Mouse (Mus musculus) stomach, embryonic 16.5 days (tissue): ENCODE results near the gene Tbc1d10c. TPM values are rescaled to one million over a fixed set of nuclear protein-coding genes. Genes with fewer than 3 reads are reported as not detected.
"Not testable (repeated sequence)": the region's sequence is repeated elsewhere in the genome, so short reads cannot be mapped to it uniquely, and the experiment has no call there.

ENCODE experiments used
- ATAC-seq: fragments of 200-750 bp; cut with Nextera tagmentation; 2 replicates; pipeline ENCODE4 v1.8.0; 2017; ENCODE audit warnings: moderate number of reproducible peaks, moderate TSS enrichment; ENCODE audit not compliant: insufficient read depth, low FRiP score
- H3K27ac ChIP-seq: fragments of 300-500 bp; sonication (generic); 2 replicates; pipeline ENCODE4 v1.5.1; 2014; ENCODE audit warnings: low read length
- H3K27me3 ChIP-seq: fragments of 300-500 bp; sonication (generic); 2 replicates; pipeline ENCODE4 v1.6.1; 2014; ENCODE audit warnings: low read length, control low read depth, mixed read lengths; ENCODE audit not compliant: control insufficient read depth, insufficient read depth
- H3K36me3 ChIP-seq: fragments of 300-500 bp; sonication (generic); 2 replicates; pipeline ENCODE4 v1.6.1; 2014; ENCODE audit warnings: low read length; ENCODE audit not compliant: control insufficient read depth, insufficient read depth
- H3K4me1 ChIP-seq: fragments of 300-500 bp; sonication (generic); 2 replicates; pipeline ENCODE4 v1.6.1; 2014; ENCODE audit warnings: low read length, control low read depth, mixed read lengths; ENCODE audit not compliant: control insufficient read depth, insufficient read depth
- H3K4me2 ChIP-seq: fragments of 300-500 bp; sonication (generic); 2 replicates; pipeline ENCODE4 v1.6.1; 2014; ENCODE audit warnings: low read depth, low read length, mixed read lengths
- H3K4me3 ChIP-seq: fragments of 300-500 bp; sonication (generic); replicated peaks from 2 replicates; pipeline ENCODE4 v1.5.1; 2014; ENCODE audit warnings: mild to moderate bottlenecking, low read length
- H3K9ac ChIP-seq: fragments of 300-500 bp; sonication (generic); 2 replicates; pipeline ENCODE4 v1.6.1; 2014; ENCODE audit warnings: low read length
- H3K9me3 ChIP-seq: fragments of 300-500 bp; sonication (generic); replicated peaks from 2 replicates; pipeline ENCODE4 v1.6.1; 2016; ENCODE audit warnings: low read length, control low read depth; ENCODE audit not compliant: control insufficient read depth
- WGBS: fragments of 180-500 bp; shearing (Covaris S2); extraction: QIAGEN DNeasy Blood & Tissue Kit; methylation state at CpG from one replicate; pipeline ENCODE4 v1.1.7; 2014; 5-methylcytosine and 5-hydroxymethylcytosine counted together
- microRNA-seq: library from miRNA; unstranded; fragments of <30 nt; microRNA quantifications from one replicate; pipeline ENCODE4, GENCODE M21; 2016
- polyA plus RNA-seq: library from polyadenylated mRNA; unstranded; fragments of >200 nt; fragmentation: Nextera tagmentation; extraction: Ambion mirVana; gene quantifications from 2 replicates; pipeline ENCODE4 v1.2.1, GENCODE M21; 2015

The Tbc1d10c gene
- polyA plus RNA-seq, 1 experiment from 2014 or later = 3.6 TPM

GRCm38 (mm10) chr19:4136463-4136862 lies 54.6 kb downstream of the Tbc1d10c start:
- no peaks in the 10 kb centered on the region for H3K4me1 ChIP-seq
- H3K27me3 ChIP-seq = no peaks in the 10 kb centered on the region
- no peak overlapping the region for H3K4me3 ChIP-seq
- H3K36me3 ChIP-seq = peaks cover 11% of the 10 kb centered on the region
- ATAC-seq = no peak
- no peaks in the 10 kb centered on the region for H3K9me3 ChIP-seq
- WGBS = 76% methylated on average over 5 of the region's 5 CpGs
- no peak overlapping the region for H3K4me2 ChIP-seq
- no peak overlapping the region for H3K27ac ChIP-seq
- H3K9ac ChIP-seq = no peak overlapping the region

DNA sequence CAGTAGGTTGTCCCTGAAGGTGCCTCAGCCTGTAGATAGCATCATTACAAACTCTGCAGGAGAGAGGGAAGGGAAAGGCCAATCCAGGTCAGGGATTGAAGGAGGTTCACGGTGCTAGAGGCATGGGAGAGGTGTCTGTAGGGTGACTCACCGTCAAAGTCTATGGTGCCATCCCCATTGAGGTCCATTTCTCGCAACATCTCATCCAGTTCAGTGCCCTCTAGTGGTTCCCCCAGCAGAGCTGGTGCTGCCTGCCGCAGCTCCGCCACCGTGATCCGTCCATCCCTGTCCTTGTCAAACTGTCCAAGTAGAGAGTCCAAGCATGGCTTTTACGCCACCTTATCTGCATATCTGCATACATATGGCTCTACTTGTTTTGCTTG lies 55.1 kb downstream of the Tbc1d10c start:
- H3K27me3 ChIP-seq, H3K4me2 ChIP-seq, ATAC-seq, H3K4me1 ChIP-seq, H3K27ac ChIP-seq, H3K9ac ChIP-seq, H3K4me3 ChIP-seq, H3K9me3 ChIP-seq: not testable (repeated sequence)
- H3K36me3 ChIP-seq = peaks cover 16% of the 10 kb centered on the region
- WGBS = 24% methylated on average over 8 of the region's 8 CpGs

DNA sequence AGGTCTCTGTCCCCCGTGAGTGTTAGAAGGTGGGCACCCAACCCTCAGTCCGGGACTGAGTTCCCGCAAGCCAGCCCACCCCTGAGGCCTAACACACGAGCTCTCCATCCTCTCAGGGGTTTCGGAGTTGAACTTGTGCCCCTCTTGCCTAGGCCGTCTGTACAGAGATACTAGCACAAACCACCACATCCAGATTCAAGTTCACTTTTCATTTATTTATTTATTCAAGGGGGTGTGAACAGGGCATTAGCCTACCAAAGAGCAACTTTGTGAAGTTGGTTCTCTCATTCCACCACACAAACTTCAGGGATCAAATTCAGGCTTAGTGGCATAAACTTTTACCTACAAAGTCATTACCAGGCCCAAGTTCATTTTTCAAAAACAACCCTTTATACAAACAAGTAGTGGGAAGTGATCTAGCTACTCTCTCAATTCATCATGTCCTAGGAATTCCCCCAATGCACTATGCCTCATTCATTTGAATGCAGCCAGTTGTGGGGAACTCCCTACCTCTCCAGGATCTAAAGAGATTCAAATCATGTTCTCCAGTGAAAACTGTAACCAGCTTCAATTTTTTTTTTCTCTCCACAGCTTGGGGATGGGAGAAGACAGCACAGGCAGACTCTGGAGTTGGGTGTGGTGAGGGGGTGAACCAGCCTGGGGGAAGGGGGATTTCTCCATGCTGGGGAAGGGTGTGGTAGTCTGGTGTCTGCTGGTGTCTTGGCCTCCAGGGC lies 55.7 kb downstream of the Tbc1d10c start:
- H3K9me3 ChIP-seq = not testable (repeated sequence)

GRCm38 (mm10) chr19:4134354-4134753 lies 56.7 kb downstream of the Tbc1d10c start:
- H3K4me3 ChIP-seq = no peak overlapping the region
- H3K27ac ChIP-seq = no peak overlapping the region
- H3K27me3 ChIP-seq = no peaks in the 10 kb centered on the region
- no peaks in the 10 kb centered on the region for H3K4me1 ChIP-seq
- H3K9me3 ChIP-seq = no peaks in the 10 kb centered on the region
- no peak overlapping the region for H3K9ac ChIP-seq
- H3K4me2 ChIP-seq = no peak overlapping the region
- peaks cover 23% of the 10 kb centered on the region for H3K36me3 ChIP-seq
- no peak for ATAC-seq
- 89% methylated on average over 4 of the region's 4 CpGs for WGBS

More for the DNA sequence above, 55.7 kb downstream of the Tbc1d10c start:
- H3K27me3 ChIP-seq, H3K4me1 ChIP-seq, H3K4me2 ChIP-seq, ATAC-seq, H3K4me3 ChIP-seq, H3K9ac ChIP-seq, H3K27ac ChIP-seq: not testable (repeated sequence)
- peaks cover 17% of the 10 kb centered on the region for H3K36me3 ChIP-seq
- WGBS = 76% methylated on average over 6 of the region's 6 CpGs

Small RNAs within 50 kb of the gene (microRNA-seq; reads per million reads assigned to microRNA genes)
- gene Gm26115 = not detected

Other genes starting within 250 kb of the Tbc1d10c start
- 0.39 and 0.92 TPM in 2 replicates for gene Aldh3b3, start 232.6 kb downstream of the Tbc1d10c start, polyA plus RNA-seq
- gene Aldh3b2, start 219.0 kb downstream of the Tbc1d10c start, polyA plus RNA-seq = 44.0 and 68.7 TPM in 2 replicates
- 7.8 and 10.2 TPM in 2 replicates for gene Acy3, start 204.7 kb downstream of the Tbc1d10c start, polyA plus RNA-seq
- 0.17 TPM in 1 of 2 replicates, not detected in the other for gene Tbx10, start 198.5 kb downstream of the Tbc1d10c start, polyA plus RNA-seq
- gene Nudt8, start 190.7 kb downstream of the Tbc1d10c start, polyA plus RNA-seq = 30.5 and 31.3 TPM in 2 replicates
- gene Gm49405, start 190.7 kb downstream of the Tbc1d10c start, polyA plus RNA-seq = 2.8 and 3.4 TPM in 2 replicates
- gene Doc2g, start 188.0 kb downstream of the Tbc1d10c start, polyA plus RNA-seq = 3.8 and 4.8 TPM in 2 replicates
- 222 and 223 TPM in 2 replicates for gene Ndufv1, start 178.5 kb downstream of the Tbc1d10c start, polyA plus RNA-seq
- 793 and 833 TPM in 2 replicates for gene Gstp1, start 153.3 kb downstream of the Tbc1d10c start, polyA plus RNA-seq
- gene Gstp2, start 145.3 kb downstream of the Tbc1d10c start, polyA plus RNA-seq = 24.2 and 28.7 TPM in 2 replicates
- 5.3 and 6.1 TPM in 2 replicates for gene Gstp3, start 131.7 kb downstream of the Tbc1d10c start, polyA plus RNA-seq
- 2.9 and 4.2 TPM in 2 replicates for gene Cabp2, start 109.7 kb downstream of the Tbc1d10c start, polyA plus RNA-seq
- gene Cdk2ap2, start 94.1 kb downstream of the Tbc1d10c start, polyA plus RNA-seq = 115 and 128 TPM in 2 replicates
- gene Pitpnm1, start 91.3 kb downstream of the Tbc1d10c start, polyA plus RNA-seq = 13.8 and 14.9 TPM in 2 replicates
- 86.9 and 90.8 TPM in 2 replicates for gene Aip, start 65.4 kb downstream of the Tbc1d10c start, polyA plus RNA-seq
- gene Gpr152, start 51.5 kb downstream of the Tbc1d10c start, polyA plus RNA-seq = not detected in 2 replicates
- 0.12 TPM in 1 of 2 replicates, not detected in the other for gene Cabp4, start 47.3 kb downstream of the Tbc1d10c start, polyA plus RNA-seq
- 176 and 182 TPM in 2 replicates for gene Coro1b, start 42.7 kb downstream of the Tbc1d10c start, polyA plus RNA-seq
- 5.8 and 6.2 TPM in 2 replicates for gene Ptprcap, start 37.7 kb downstream of the Tbc1d10c start, polyA plus RNA-seq
- gene Rps6kb2, start 27.9 kb downstream of the Tbc1d10c start, polyA plus RNA-seq = 50.2 and 60.4 TPM in 2 replicates
- gene Carns1, start 15.8 kb downstream of the Tbc1d10c start, polyA plus RNA-seq = 1.8 and 3.1 TPM in 2 replicates
- 727 and 779 TPM in 2 replicates for gene Ppp1ca, start 781 bp upstream of the Tbc1d10c start, polyA plus RNA-seq
- 26.2 and 26.7 TPM in 2 replicates for gene Rad9a, start 10.4 kb upstream of the Tbc1d10c start, polyA plus RNA-seq
- gene Clcf1, start 23.0 kb upstream of the Tbc1d10c start, polyA plus RNA-seq = 5.3 and 6.3 TPM in 2 replicates
- not detected in 2 replicates for gene AC109138.7, start 23.1 kb upstream of the Tbc1d10c start, polyA plus RNA-seq
- 36.3 and 38.0 TPM in 2 replicates for gene Pold4, start 40.6 kb upstream of the Tbc1d10c start, polyA plus RNA-seq
- gene Ssh3, start 77.9 kb upstream of the Tbc1d10c start, polyA plus RNA-seq = 44.5 and 53.2 TPM in 2 replicates
- 10.9 and 11.9 TPM in 2 replicates for gene Ankrd13d, start 91.9 kb upstream of the Tbc1d10c start, polyA plus RNA-seq
- gene Grk2, start 114.9 kb upstream of the Tbc1d10c start, polyA plus RNA-seq = 18.0 and 20.0 TPM in 2 replicates
- 35.9 and 37.0 TPM in 2 replicates for gene Kdm2a, start 207.0 kb upstream of the Tbc1d10c start, polyA plus RNA-seq
- 24.3 and 36.4 TPM in 2 replicates for gene Rhod, start 248.1 kb upstream of the Tbc1d10c start, polyA plus RNA-seq